Mouse (Mus musculus) brain, embryonic 14.5 days (tissue): ENCODE data around the gene Nubpl.

Experiments used
- CTCF ChIP-seq: fragments of 200-500 bp; IDR thresholded peaks from 2 replicates; pipeline ENCODE4 v1.5.1; 2012; ENCODE audit warnings: inconsistent platforms, mild to moderate bottlenecking, moderate library complexity, borderline replicate concordance; ENCODE audit not compliant: insufficient read depth, insufficient read length; ENCODE audit errors: extremely low read depth
- POLR2A ChIP-seq: fragments of 200-500 bp; IDR thresholded peaks from 2 replicates; pipeline ENCODE4 v1.6.1; 2012; ENCODE audit warnings: mild to moderate bottlenecking, inconsistent platforms, borderline replicate concordance; ENCODE audit not compliant: poor library complexity, insufficient read depth, insufficient read length, severe bottlenecking; ENCODE audit errors: extremely low read depth

- TF ChIP-seq CTCF (no peak), POLR2A (no peak)
Measured at GRCm38 (mm10) chr12:52268131-52268530, 170.6 kb downstream of the Nubpl start.
